Mouse (Mus musculus): ENCODE data around the gene Vmn1r50. TPM values are rescaled to one million over a fixed set of nuclear protein-coding genes. Genes with fewer than 3 reads are reported as not detected.
"Not testable (repeated sequence)": the region's sequence is repeated elsewhere in the genome, so short reads cannot be mapped to it uniquely, and the experiment has no call there.

The Vmn1r50 gene
- polyA plus RNA-seq (2014; fragmentation: Nextera tagmentation; extraction: Ambion mirVana) = not detected in 2 replicates

- Histone ChIP-seq H3K4me3 (ENCODE audit: low read depth, low read length) (no peak within 1 kb of the TSS), H3K36me3 (ENCODE audit: control insufficient read depth, insufficient read depth, low read length) (no peaks in the 10 kb centered on the region), H3K4me2 (replicated peaks; ENCODE audit: low read depth, low read length) (no peak within 1 kb of the TSS), H3K9me3 (ENCODE audit: control insufficient read depth, low read length) (no peaks in the 10 kb centered on the region), H3K27me3 (ENCODE audit: control insufficient read depth, insufficient read depth, low read length) (no peaks in the 10 kb centered on the region), H3K9ac (ENCODE audit: low read depth, low read length) (no peak within 1 kb of the TSS), H3K27ac (ENCODE audit: low read depth, low read length) (no peak within 1 kb of the TSS), H3K4me1 (replicated peaks; ENCODE audit: control insufficient read depth, insufficient read depth, low read length) (no peaks in the 10 kb centered on the region)
- 56% methylated on average over 2 of the region's 2 CpGs for WGBS
- DNase-seq (ENCODE audit: low spot score) (no peak), ATAC-seq (ENCODE audit: low FRiP score) (no peak)
Measured at GRCm38 (mm10) chr6:90101130-90101529, at the start of gene Vmn1r50. Gene Vmn1r50, plus strand, starts transcription at chr6:90101430.

GRCm38 (mm10) chr6:90078406-90078805 is 22.8 kb upstream of the Vmn1r50 start, which contains the start of gene Vmn1r49:
Gene Vmn1r49, minus strand, starts transcription at chr6:90078506.
- DNase-seq (ENCODE audit: low spot score) (no peak), ATAC-seq (ENCODE audit: low FRiP score) (no peak)
- Histone ChIP-seq H3K4me1 (replicated peaks; ENCODE audit: control insufficient read depth, insufficient read depth, low read length) (no peaks in the 10 kb centered on the region), H3K9ac (ENCODE audit: low read depth, low read length) (no peak within 1 kb of the TSS), H3K4me2 (replicated peaks; ENCODE audit: low read depth, low read length) (no peak within 1 kb of the TSS), H3K27ac (ENCODE audit: low read depth, low read length) (no peak within 1 kb of the TSS), H3K4me3 (ENCODE audit: low read depth, low read length) (no peak within 1 kb of the TSS), H3K27me3 (ENCODE audit: control insufficient read depth, insufficient read depth, low read length) (no peaks in the 10 kb centered on the region), H3K9me3 (ENCODE audit: control insufficient read depth, low read length) (no peaks in the 10 kb centered on the region), H3K36me3 (ENCODE audit: control insufficient read depth, insufficient read depth, low read length) (no peaks in the 10 kb centered on the region)
- 79% methylated on average over 4 of the region's 4 CpGs for WGBS

- DNase-seq (ENCODE audit: low spot score) (no peak), ATAC-seq (ENCODE audit: low FRiP score) (no peak)
- Histone ChIP-seq H3K9ac (ENCODE audit: low read depth, low read length) (no peak overlapping the region), H3K27me3 (ENCODE audit: control insufficient read depth, insufficient read depth, low read length) (no peaks in the 10 kb centered on the region), H3K27ac (ENCODE audit: low read depth, low read length) (no peak overlapping the region), H3K36me3 (ENCODE audit: control insufficient read depth, insufficient read depth, low read length) (no peaks in the 10 kb centered on the region), H3K4me1 (replicated peaks; ENCODE audit: control insufficient read depth, insufficient read depth, low read length) (no peaks in the 10 kb centered on the region), H3K9me3 (ENCODE audit: control insufficient read depth, low read length) (no peaks in the 10 kb centered on the region), H3K4me3 (ENCODE audit: low read depth, low read length) (no peak overlapping the region), H3K4me2 (replicated peaks; ENCODE audit: low read depth, low read length) (no peak overlapping the region)
- 92% methylated on average over 2 of the region's 2 CpGs for WGBS
Measured at GRCm38 (mm10) chr6:90100566-90100965, 664 bp upstream of the Vmn1r50 start.

GRCm38 (mm10) chr6:90122296-90122695 is 21.1 kb downstream of the Vmn1r50 start, which contains the start of gene Vmn1r51:
Gene Vmn1r51, plus strand, starts transcription at chr6:90122596.
- not testable (repeated sequence) for H3K27ac ChIP-seq (ENCODE audit: low read depth, low read length); H3K4me2 ChIP-seq (replicated peaks; ENCODE audit: low read depth, low read length); H3K36me3 ChIP-seq (ENCODE audit: control insufficient read depth, insufficient read depth, low read length); H3K9ac ChIP-seq (ENCODE audit: low read depth, low read length); DNase-seq (ENCODE audit: low spot score); ATAC-seq (ENCODE audit: low FRiP score); H3K9me3 ChIP-seq (ENCODE audit: control insufficient read depth, low read length); H3K4me3 ChIP-seq (ENCODE audit: low read depth, low read length); H3K4me1 ChIP-seq (replicated peaks; ENCODE audit: control insufficient read depth, insufficient read depth, low read length); H3K27me3 ChIP-seq (ENCODE audit: control insufficient read depth, insufficient read depth, low read length)
- 86% methylated on average over 1 of the region's 1 CpGs for WGBS

Other genes starting within 250 kb of the Vmn1r50 start
- not detected in 2 replicates for gene Vmn1r42, start 225.0 kb upstream of the Vmn1r50 start, polyA plus RNA-seq (2014; fragmentation: Nextera tagmentation; extraction: Ambion mirVana)
- not detected in 2 replicates for gene Vmn1r43, start 225.0 kb upstream of the Vmn1r50 start, polyA plus RNA-seq (2014; fragmentation: Nextera tagmentation; extraction: Ambion mirVana)
- not detected in 2 replicates for gene Vmn1r44, start 217.8 kb upstream of the Vmn1r50 start, polyA plus RNA-seq (2014; fragmentation: Nextera tagmentation; extraction: Ambion mirVana)
- not detected in 2 replicates for gene Vmn1r45, start 160.8 kb upstream of the Vmn1r50 start, polyA plus RNA-seq (2014; fragmentation: Nextera tagmentation; extraction: Ambion mirVana)
- not detected in 2 replicates for gene Vmn1r46, start 132.1 kb upstream of the Vmn1r50 start, polyA plus RNA-seq (2014; fragmentation: Nextera tagmentation; extraction: Ambion mirVana)
- not detected in 2 replicates for gene Vmn1r47, start 85.3 kb upstream of the Vmn1r50 start, polyA plus RNA-seq (2014; fragmentation: Nextera tagmentation; extraction: Ambion mirVana)
- not detected in 2 replicates for gene Vmn1r48, start 64.6 kb upstream of the Vmn1r50 start, polyA plus RNA-seq (2014; fragmentation: Nextera tagmentation; extraction: Ambion mirVana)
- not detected in 2 replicates for gene Vmn1r49, start 22.9 kb upstream of the Vmn1r50 start, polyA plus RNA-seq (2014; fragmentation: Nextera tagmentation; extraction: Ambion mirVana)
- gene Vmn1r51, start 21.2 kb downstream of the Vmn1r50 start, polyA plus RNA-seq (2014; fragmentation: Nextera tagmentation; extraction: Ambion mirVana) = not detected in 2 replicates
- not detected in 2 replicates for gene Vmn1r52, start 73.4 kb downstream of the Vmn1r50 start, polyA plus RNA-seq (2014; fragmentation: Nextera tagmentation; extraction: Ambion mirVana)
- gene V1ra8, start 101.4 kb downstream of the Vmn1r50 start, polyA plus RNA-seq (2014; fragmentation: Nextera tagmentation; extraction: Ambion mirVana) = not detected in 2 replicates
- gene Vmn1r53, start 123.0 kb downstream of the Vmn1r50 start, polyA plus RNA-seq (2014; fragmentation: Nextera tagmentation; extraction: Ambion mirVana) = not detected in 2 replicates
- not detected in 2 replicates for gene Vmn1r54, start 144.9 kb downstream of the Vmn1r50 start, polyA plus RNA-seq (2014; fragmentation: Nextera tagmentation; extraction: Ambion mirVana)
- gene BC048671, start 199.8 kb downstream of the Vmn1r50 start, polyA plus RNA-seq (2014; fragmentation: Nextera tagmentation; extraction: Ambion mirVana) = not detected in 2 replicates
- 0.27 TPM in 1 of 2 replicates, not detected in the other for gene Chst13, start 223.8 kb downstream of the Vmn1r50 start, polyA plus RNA-seq (2014; fragmentation: Nextera tagmentation; extraction: Ambion mirVana)
- not detected in 2 replicates for gene Uroc1, start 231.9 kb downstream of the Vmn1r50 start, polyA plus RNA-seq (2014; fragmentation: Nextera tagmentation; extraction: Ambion mirVana)

Measured in hindbrain, embryonic 11.5 days (tissue).